Mouse (Mus musculus) macrophage (primary cell): ENCODE measurements around the gene Cacng2. TPM values are rescaled to one million over a fixed set of nuclear protein-coding genes. Genes with fewer than 3 reads are reported as not detected.
A peak's percentile ranks its signal among the peaks of the same experiment; 100 is the strongest.
"Not testable (repeated sequence)": the region's sequence is repeated elsewhere in the genome, so short reads cannot be mapped to it uniquely, and the experiment has no call there.

Experiments
- H3K27ac ChIP-seq: fragments of 350-480 bp; formaldehyde crosslinking; 2 replicates; pipeline ENCODE4 v1.9.0; 2021
- H3K36me3 ChIP-seq: fragments of 350-480 bp; formaldehyde crosslinking; 2 replicates; pipeline ENCODE4 v1.9.0; 2021; ENCODE audit errors: inconsistent target
- H3K4me3 ChIP-seq: fragments of 350-480 bp; formaldehyde crosslinking; 2 replicates; pipeline ENCODE4 v1.9.0; 2021; ENCODE audit errors: inconsistent target
- H3K79me2 ChIP-seq: fragments of 350-480 bp; formaldehyde crosslinking; 2 replicates; pipeline ENCODE4 v1.9.0; 2021; ENCODE audit errors: inconsistent target
- whole genome bisulfite sequencing: methylation state at CpG from one replicate; pipeline ENCODE4 v1.1.7; 2026; ENCODE audit warnings: inconsistent platforms; ENCODE audit not compliant: missing documents; 5-methylcytosine and 5-hydroxymethylcytosine counted together
- polyA plus RNA-seq: library from polyadenylated mRNA; stranded (reverse); fragments of 250-400 nt; gene quantifications from 3 replicates; pipeline ENCODE4 v1.2.4, GENCODE M21; 2018; ENCODE audit warnings: inconsistent platforms

Gene Cacng2
- polyA plus RNA-seq, 1 experiment from 2014 or later: not detected

- WGBS: 75% methylated on average over 4 of the region's 4 CpGs
- H3K27ac ChIP-seq: no peak overlapping the region
- no peaks in the 10 kb centered on the region for H3K79me2 ChIP-seq
- H3K36me3 ChIP-seq: no peaks in the 10 kb centered on the region
- H3K4me3 ChIP-seq: no peak overlapping the region
Observed at GRCm38 (mm10) chr15:78024211-78024610, 95.6 kb downstream of the Cacng2 start.

GRCm38 (mm10) chr15:78014046-78014445, 105.8 kb downstream of the Cacng2 start:
- H3K79me2 ChIP-seq: no peaks in the 10 kb centered on the region
- H3K27ac ChIP-seq: no peak overlapping the region
- WGBS: 93% methylated on average over 1 of the region's 1 CpGs
- H3K4me3 ChIP-seq: no peak overlapping the region
- no peaks in the 10 kb centered on the region for H3K36me3 ChIP-seq

- not testable (repeated sequence) for H3K27ac ChIP-seq, H3K79me2 ChIP-seq, H3K4me3 ChIP-seq, H3K36me3 ChIP-seq
- WGBS: 92% methylated on average over 8 of the region's 8 CpGs
Observed at GRCm38 (mm10) chr15:78008206-78008605, 111.6 kb downstream of the Cacng2 start.

GRCm38 (mm10) chr15:78003929-78004328, 115.9 kb downstream of the Cacng2 start:
- Histone ChIP-seq H3K79me2 (no peaks in the 10 kb centered on the region), H3K36me3 (no peaks in the 10 kb centered on the region), H3K4me3 (no peak overlapping the region), H3K27ac (no peak overlapping the region)
- WGBS: 50% methylated on average over 9 of the region's 9 CpGs

GRCm38 (mm10) chr15:78001400-78001799, 118.4 kb downstream of the Cacng2 start:
- no peak overlapping the region for H3K4me3 ChIP-seq
- WGBS: 46% methylated on average over 5 of the region's 5 CpGs
- H3K27ac ChIP-seq: no peak overlapping the region
- no peaks in the 10 kb centered on the region for H3K79me2 ChIP-seq
- H3K36me3 ChIP-seq: no peaks in the 10 kb centered on the region

GRCm38 (mm10) chr15:77988541-77988940, 131.3 kb downstream of the Cacng2 start:
- H3K79me2 ChIP-seq: no peaks in the 10 kb centered on the region
- no peaks in the 10 kb centered on the region for H3K36me3 ChIP-seq
- H3K4me3 ChIP-seq: no peak overlapping the region
- 83% methylated on average over 5 of the region's 5 CpGs for WGBS
- no peak overlapping the region for H3K27ac ChIP-seq

- Histone ChIP-seq H3K27ac (no peak overlapping the region), H3K36me3 (no peaks in the 10 kb centered on the region), H3K79me2 (no peaks in the 10 kb centered on the region), H3K4me3 (no peak overlapping the region)
- WGBS: 30% methylated on average over 3 of the region's 3 CpGs
Observed at GRCm38 (mm10) chr15:77983391-77983790, 136.4 kb downstream of the Cacng2 start.

- H3K4me3 ChIP-seq: no peak overlapping the region
- WGBS: 40% methylated on average over 15 of the region's 18 CpGs
- no peaks in the 10 kb centered on the region for H3K36me3 ChIP-seq
- H3K79me2 ChIP-seq: no peaks in the 10 kb centered on the region
- H3K27ac ChIP-seq: no peak overlapping the region
Observed at GRCm38 (mm10) chr15:77982195-77982939, 137.5 kb downstream of the Cacng2 start.

- H3K36me3 ChIP-seq: no peaks in the 10 kb centered on the region
- no peak overlapping the region for H3K4me3 ChIP-seq
- H3K79me2 ChIP-seq: no peaks in the 10 kb centered on the region
- 67% methylated on average over 5 of the region's 5 CpGs for WGBS
- no peak overlapping the region for H3K27ac ChIP-seq
Observed at GRCm38 (mm10) chr15:77981181-77981680, 138.6 kb downstream of the Cacng2 start.

- H3K79me2 ChIP-seq: no peaks in the 10 kb centered on the region
- H3K36me3 ChIP-seq: no peaks in the 10 kb centered on the region
- H3K27ac ChIP-seq: no peak overlapping the region
- no peak overlapping the region for H3K4me3 ChIP-seq
- WGBS: 82% methylated on average over 10 of the region's 10 CpGs
Observed at GRCm38 (mm10) chr15:77979427-77979865, 140.4 kb downstream of the Cacng2 start.

- Histone ChIP-seq H3K79me2 (no peaks in the 10 kb centered on the region), H3K4me3 (no peak overlapping the region), H3K27ac (no peak overlapping the region), H3K36me3 (no peaks in the 10 kb centered on the region)
- 78% methylated on average over 3 of the region's 3 CpGs for WGBS
Observed at GRCm38 (mm10) chr15:77977663-77978062, 142.2 kb downstream of the Cacng2 start.

GRCm38 (mm10) chr15:77974165-77974841, 145.5 kb downstream of the Cacng2 start:
- 73% methylated on average over 6 of the region's 6 CpGs for WGBS
- Histone ChIP-seq H3K36me3 (no peaks in the 10 kb centered on the region), H3K4me3 (no peak overlapping the region), H3K79me2 (peaks cover 13% of the 10 kb centered on the region), H3K27ac (no peak overlapping the region)

GRCm38 (mm10) chr15:77970470-77971292, 149.1 kb downstream of the Cacng2 start, which contains the start of gene Eif3d:
Gene Eif3d, minus strand, starts transcription at chr15:77970813.
- H3K27ac ChIP-seq: peak within 1 kb of the TSS; percentile 92
- 1% methylated on average over 71 of the region's 72 CpGs for WGBS
- peaks cover 31% of the 10 kb centered on the region for H3K79me2 ChIP-seq
- peak within 1 kb of the TSS; percentile 96 for H3K4me3 ChIP-seq
- H3K36me3 ChIP-seq: peaks cover 26% of the 10 kb centered on the region

- Histone ChIP-seq H3K4me3 (peak overlapping the region; percentile 96), H3K36me3 (peaks cover 33% of the 10 kb centered on the region), H3K27ac (peak overlapping the region; percentile 92), H3K79me2 (peaks cover 31% of the 10 kb centered on the region)
- under 1% methylated on average over 15 of the region's 15 CpGs for WGBS
Observed at GRCm38 (mm10) chr15:77969940-77970469, 149.8 kb downstream of the Cacng2 start.
